Mouse (Mus musculus): ENCODE results near the gene Mob4. TPM values are rescaled to one million over a fixed set of nuclear protein-coding genes. Genes with fewer than 3 reads are reported as not detected.
"Not testable (repeated sequence)": the region's sequence is repeated elsewhere in the genome, so short reads cannot be mapped to it uniquely, and the experiment has no call there.

Gene Mob4
- polyA plus RNA-seq, 1 experiment, result 125 TPM

- 66% methylated on average over 2 of the region's 2 CpGs for WGBS
- no peak for TF ChIP-seq POLR2A (IDR thresholded peaks at IDR 0.05; ENCODE audit: insufficient read depth, low read depth, low read length)
- no peak for TF ChIP-seq CTCF (IDR thresholded peaks at IDR 0.05; ENCODE audit: insufficient read depth, low read depth, low read length)
- Histone ChIP-seq H3K4me1 (ENCODE audit: control insufficient read depth, insufficient read depth, low read length) (no peaks in the 10 kb centered on the region), H3K27ac (ENCODE audit: insufficient read depth, low read depth, low read length) (no peak overlapping the region), H3K4me3 (ENCODE audit: insufficient read depth, low read depth, low read length) (no peak overlapping the region)
Observed at GRCm38 (mm10) chr1:55092056-55092455, 39.0 kb upstream of the Mob4 start.

- no peaks in the 10 kb centered on the region for H3K4me1 ChIP-seq (ENCODE audit: control insufficient read depth, insufficient read depth, low read length)
- no peak for TF ChIP-seq CTCF (IDR thresholded peaks at IDR 0.05; ENCODE audit: insufficient read depth, low read depth, low read length)
- no peak for TF ChIP-seq POLR2A (IDR thresholded peaks at IDR 0.05; ENCODE audit: insufficient read depth, low read depth, low read length)
- WGBS, result 81% methylated on average over 1 of the region's 1 CpGs
- H3K27ac ChIP-seq (ENCODE audit: insufficient read depth, low read depth, low read length), result no peak overlapping the region
- no peak overlapping the region for H3K4me3 ChIP-seq (ENCODE audit: insufficient read depth, low read depth, low read length)
Observed at GRCm38 (mm10) chr1:55092469-55092868, 38.6 kb upstream of the Mob4 start.

GRCm38 (mm10) chr1:55106919-55107585 lies 24.0 kb upstream of the Mob4 start:
- no peaks in the 10 kb centered on the region for H3K4me1 ChIP-seq (ENCODE audit: control insufficient read depth, insufficient read depth, low read length)
- 90% methylated on average over 9 of the region's 9 CpGs for WGBS
- H3K27ac ChIP-seq (ENCODE audit: insufficient read depth, low read depth, low read length), result no peak overlapping the region
- TF ChIP-seq POLR2A (IDR thresholded peaks at IDR 0.05; ENCODE audit: insufficient read depth, low read depth, low read length) (no peak), CTCF (IDR thresholded peaks at IDR 0.05; ENCODE audit: insufficient read depth, low read depth, low read length) (no peak)
- no peak overlapping the region for H3K4me3 ChIP-seq (ENCODE audit: insufficient read depth, low read depth, low read length)

GRCm38 (mm10) chr1:55107644-55108043 lies 23.4 kb upstream of the Mob4 start:
- Histone ChIP-seq H3K27ac (ENCODE audit: insufficient read depth, low read depth, low read length) (no peak overlapping the region), H3K4me3 (ENCODE audit: insufficient read depth, low read depth, low read length) (no peak overlapping the region), H3K4me1 (ENCODE audit: control insufficient read depth, insufficient read depth, low read length) (no peaks in the 10 kb centered on the region)
- 90% methylated on average over 1 of the region's 1 CpGs for WGBS
- no peak for TF ChIP-seq CTCF (IDR thresholded peaks at IDR 0.05; ENCODE audit: insufficient read depth, low read depth, low read length)
- TF ChIP-seq POLR2A (IDR thresholded peaks at IDR 0.05; ENCODE audit: insufficient read depth, low read depth, low read length), result no peak

- Histone ChIP-seq H3K27ac (ENCODE audit: insufficient read depth, low read depth, low read length) (no peak overlapping the region), H3K4me3 (ENCODE audit: insufficient read depth, low read depth, low read length) (no peak overlapping the region), H3K4me1 (ENCODE audit: control insufficient read depth, insufficient read depth, low read length) (no peaks in the 10 kb centered on the region)
- 30% methylated on average over 2 of the region's 2 CpGs for WGBS
- TF ChIP-seq POLR2A (IDR thresholded peaks at IDR 0.05; ENCODE audit: insufficient read depth, low read depth, low read length), result no peak
- TF ChIP-seq CTCF (IDR thresholded peaks at IDR 0.05; ENCODE audit: insufficient read depth, low read depth, low read length), result no peak
Observed at GRCm38 (mm10) chr1:55108473-55108872, 22.6 kb upstream of the Mob4 start.

- H3K4me1 ChIP-seq (ENCODE audit: control insufficient read depth, insufficient read depth, low read length), result no peaks in the 10 kb centered on the region
- 88% methylated on average over 4 of the region's 4 CpGs for WGBS
- no peak for TF ChIP-seq POLR2A (IDR thresholded peaks at IDR 0.05; ENCODE audit: insufficient read depth, low read depth, low read length)
- no peak for TF ChIP-seq CTCF (IDR thresholded peaks at IDR 0.05; ENCODE audit: insufficient read depth, low read depth, low read length)
- no peak overlapping the region for H3K4me3 ChIP-seq (ENCODE audit: insufficient read depth, low read depth, low read length)
- H3K27ac ChIP-seq (ENCODE audit: insufficient read depth, low read depth, low read length), result no peak overlapping the region
Observed at GRCm38 (mm10) chr1:55109066-55109766, 21.8 kb upstream of the Mob4 start.

GRCm38 (mm10) chr1:55123046-55123445 lies 8.0 kb upstream of the Mob4 start:
- Histone ChIP-seq H3K4me1 (ENCODE audit: control insufficient read depth, insufficient read depth, low read length) (no peaks in the 10 kb centered on the region), H3K4me3 (ENCODE audit: insufficient read depth, low read depth, low read length) (no peak overlapping the region), H3K27ac (ENCODE audit: insufficient read depth, low read depth, low read length) (no peak overlapping the region)
- 87% methylated on average over 5 of the region's 5 CpGs for WGBS
- TF ChIP-seq POLR2A (IDR thresholded peaks at IDR 0.05; ENCODE audit: insufficient read depth, low read depth, low read length) (no peak), CTCF (IDR thresholded peaks at IDR 0.05; ENCODE audit: insufficient read depth, low read depth, low read length) (no peak)

- Histone ChIP-seq H3K4me1 (ENCODE audit: control insufficient read depth, insufficient read depth, low read length) (no peaks in the 10 kb centered on the region), H3K27ac (ENCODE audit: insufficient read depth, low read depth, low read length) (no peak overlapping the region), H3K4me3 (ENCODE audit: insufficient read depth, low read depth, low read length) (no peak overlapping the region)
- WGBS, result 90% methylated on average over 2 of the region's 2 CpGs
- TF ChIP-seq POLR2A (IDR thresholded peaks at IDR 0.05; ENCODE audit: insufficient read depth, low read depth, low read length) (no peak), CTCF (IDR thresholded peaks at IDR 0.05; ENCODE audit: insufficient read depth, low read depth, low read length) (no peak)
Observed at GRCm38 (mm10) chr1:55123561-55123960, 7.5 kb upstream of the Mob4 start.

- H3K4me1 ChIP-seq (ENCODE audit: control insufficient read depth, insufficient read depth, low read length); H3K4me3 ChIP-seq (ENCODE audit: insufficient read depth, low read depth, low read length); H3K27ac ChIP-seq (ENCODE audit: insufficient read depth, low read depth, low read length): not testable (repeated sequence)
- WGBS, result 96% methylated on average over 2 of the region's 2 CpGs
Observed at GRCm38 (mm10) chr1:55124136-55124535, 6.9 kb upstream of the Mob4 start.

All from olfactory bulb, adult 2 months (tissue).